In the genomic region with DNA sequence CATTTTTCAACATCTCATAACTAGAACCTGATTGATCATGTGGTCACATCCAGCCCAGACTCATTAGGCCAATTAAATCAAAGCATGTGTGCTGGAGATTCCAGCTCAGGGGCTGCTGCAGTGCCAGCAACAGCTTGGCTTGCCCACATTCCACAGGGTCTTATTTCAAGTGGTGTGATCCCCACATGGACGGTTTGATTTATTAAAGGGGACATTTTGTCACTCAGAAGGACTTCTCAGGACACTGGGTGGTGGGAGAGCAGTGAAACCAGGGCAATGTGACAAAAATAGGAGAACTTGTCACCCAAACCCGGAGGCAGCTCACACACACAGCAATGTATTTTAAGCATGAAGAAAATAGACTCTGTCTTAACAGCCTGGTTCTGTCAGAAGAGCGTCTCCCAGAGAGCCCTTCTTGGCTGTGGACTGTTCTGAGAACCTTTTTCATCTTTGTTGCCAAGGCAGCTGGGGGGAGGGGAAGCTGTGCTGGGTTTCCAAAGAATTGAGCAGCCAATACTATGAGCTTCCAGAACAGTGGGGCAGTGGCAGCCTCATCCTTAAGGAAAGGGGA, we compare ENCODE assay signal across 9 mouse cellular contexts.
A peak's percentile ranks its signal among the peaks of the same experiment; 100 is the strongest.
DNase-seq lines count a peak whose midpoint lies in the region; ATAC-seq lines count a peak whose summit lies in the region.
"Had no signal": no experiment of that assay in that cellular context is flagged by ENCODE, and none has a peak within 500 bp of the region (broad histone marks: within the 10 kb centered on the region; RNA-seq: fewer than 3 reads in every experiment).

No protein-coding gene starts in this region.

- 14% methylated on average over 3 of the region's 3 CpGs for WGBS in hindbrain, embryonic 11.5 days

- H3K9ac ChIP-seq in hindbrain, embryonic 11.5 days (ENCODE audit: low read depth, low read length), result no peak overlapping the region

- H3K27ac ChIP-seq in hindbrain, embryonic 11.5 days (ENCODE audit: low read depth, low read length), result no peak overlapping the region

- no peak overlapping the region for H3K4me3 ChIP-seq in hindbrain, embryonic 11.5 days (ENCODE audit: low read depth, low read length)

- H3K27me3 ChIP-seq in hindbrain, embryonic 11.5 days (ENCODE audit: control insufficient read depth, insufficient read depth, low read length), result no peaks in the 10 kb centered on the region
- H3K27me3 ChIP-seq: CH12.LX had no signal

- peaks cover 3% of the 10 kb centered on the region; the same call in 1 of the 2 replicates for H3K4me1 ChIP-seq in hindbrain, embryonic 11.5 days (replicated peaks; ENCODE audit: control insufficient read depth, insufficient read depth, low read length)

- peak; percentile 93 for DNase-seq in Muller cell, postnatal 12 days (ENCODE audit: inconsistent ontology term)
- peak; percentile 34 to 64 for DNase-seq in cerebellum, postnatal 25 days
- peak; percentile 72 to 74 for DNase-seq in frontal cortex, postnatal 25 days (ENCODE audit: low spot score in 2 of 2)
- DNase-seq in hindbrain, embryonic 11.5 days (ENCODE audit: low spot score), result peak; percentile 60
- peak; percentile 38 for DNase-seq in layer of hippocampus, adult 9-10 months (ENCODE audit: low spot score)
- DNase-seq in lung, postnatal 14 days, result peak; percentile 81
- peak; percentile 84 for DNase-seq in right cerebral cortex, adult 18-20 months

- no peaks in the 10 kb centered on the region for H3K36me3 ChIP-seq in hindbrain, embryonic 11.5 days (ENCODE audit: control insufficient read depth, insufficient read depth, low read length)

- ATAC-seq in hindbrain, embryonic 11.5 days (ENCODE audit: low FRiP score), result peak; percentile 74
- ATAC-seq in megakaryocyte-erythroid progenitor cell, adult 5-6 weeks (replicated peaks; ENCODE audit: low FRiP score, low TSS enrichment, poor library complexity, severe bottlenecking), result no peak

- no peak overlapping the region for H3K4me2 ChIP-seq in hindbrain, embryonic 11.5 days (replicated peaks; ENCODE audit: low read depth, low read length)

- H3K9me3 ChIP-seq in hindbrain, embryonic 11.5 days (ENCODE audit: control insufficient read depth, low read length), result no peaks in the 10 kb centered on the region

Comparison
In these comparisons a context has a peak if more than half of its experiments do, and no peak if none do; other contexts are left out.
1. DNase-seq: peak in every context shown above with its lines; median percentile 93 in Muller cell, postnatal 12 days; 84 in right cerebral cortex, adult 18-20 months; 81 in lung, postnatal 14 days; 73 in frontal cortex, postnatal 25 days; 60 in hindbrain, embryonic 11.5 days; 49 in cerebellum, postnatal 25 days; 38 in layer of hippocampus, adult 9-10 months.